Mouse (Mus musculus): ENCODE results near the gene H2bfm. TPM values are rescaled to one million over a fixed set of nuclear protein-coding genes. Genes with fewer than 3 reads are reported as not detected.
A peak's percentile ranks its signal among the peaks of the same experiment; 100 is the strongest.
"Not testable (repeated sequence)": the region's sequence is repeated elsewhere in the genome, so short reads cannot be mapped to it uniquely, and the experiment has no call there.

The H2bfm gene
- not detected in 2 replicates for polyA plus RNA-seq (2011; ENCODE audit: insufficient read length, low read depth, missing spikeins)

DNA sequence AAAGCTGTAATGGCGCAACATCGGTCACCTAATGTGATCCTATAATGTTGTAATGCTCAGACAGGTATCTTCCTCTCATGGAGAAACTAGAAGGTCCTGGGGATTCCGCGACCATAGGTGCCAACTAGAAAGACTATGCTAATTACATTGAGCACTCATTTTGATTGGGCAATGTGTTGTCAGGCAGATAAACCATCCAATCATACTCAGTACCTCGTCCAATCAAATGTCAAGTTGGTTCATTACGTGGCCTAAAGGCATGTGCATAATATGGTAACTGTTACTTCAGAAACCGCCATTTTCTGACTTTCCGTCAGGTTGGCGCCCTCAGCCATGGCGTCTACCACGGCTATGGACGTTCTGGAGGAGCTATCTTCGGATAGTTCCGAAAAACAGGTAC, at the start of gene H2bfm:
H2bfm (plus strand) TSS at position 295 of the 400 bp plus-strand sequence.
- TF ChIP-seq POLR2A (IDR thresholded peaks at IDR 0.05; ENCODE audit: low read depth, low read length): no peak
- no peak within 1 kb of the TSS for H3K27ac ChIP-seq (ENCODE audit: insufficient read depth, low read length)
- H3K4me1 ChIP-seq (ENCODE audit: control insufficient read depth, insufficient read depth, low read length): no peaks in the 10 kb centered on the region
- no peak within 1 kb of the TSS for H3K4me3 ChIP-seq (ENCODE audit: insufficient read depth, low read length)

DNA sequence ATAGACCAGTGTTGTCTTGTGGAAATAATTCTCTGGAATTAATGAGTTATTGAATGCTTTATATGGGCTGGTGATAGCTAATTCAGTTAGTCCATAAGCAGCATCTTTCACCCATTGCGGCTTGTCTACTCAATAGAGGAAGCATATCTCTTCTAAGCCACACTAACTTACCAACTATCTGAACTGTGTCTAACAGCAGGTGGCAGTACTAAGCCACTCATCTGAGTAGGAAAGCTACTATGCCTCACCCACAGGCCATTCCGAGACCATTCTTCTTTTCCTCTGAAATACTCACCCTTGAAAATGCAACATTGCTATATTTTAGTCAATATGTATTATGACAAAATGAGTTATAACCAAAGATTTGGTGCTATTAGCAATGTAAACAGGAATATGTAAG, 31.4 kb upstream of the H2bfm start:
- no peak for TF ChIP-seq POLR2A (IDR thresholded peaks at IDR 0.05; ENCODE audit: low read depth, low read length)
- TF ChIP-seq CTCF (IDR thresholded peaks at IDR 0.05; ENCODE audit: borderline replicate concordance, insufficient read depth, low read length): no peak
- no peaks in the 10 kb centered on the region for H3K4me1 ChIP-seq (ENCODE audit: control insufficient read depth, insufficient read depth, low read length)
- H3K27ac ChIP-seq (ENCODE audit: insufficient read depth, low read length): no peak overlapping the region
- H3K4me3 ChIP-seq (ENCODE audit: insufficient read depth, low read length): no peak overlapping the region

- H3K4me3 ChIP-seq (ENCODE audit: insufficient read depth, low read length): no peak overlapping the region
- H3K27ac ChIP-seq (ENCODE audit: insufficient read depth, low read length): no peak overlapping the region
- no peaks in the 10 kb centered on the region for H3K4me1 ChIP-seq (ENCODE audit: control insufficient read depth, insufficient read depth, low read length)
- TF ChIP-seq CTCF (IDR thresholded peaks at IDR 0.05; ENCODE audit: borderline replicate concordance, insufficient read depth, low read length) (no peak), POLR2A (IDR thresholded peaks at IDR 0.05; ENCODE audit: low read depth, low read length) (no peak)
Observed at GRCm38 (mm10) chrX:136904369-136904768, 22.8 kb upstream of the H2bfm start.

GRCm38 (mm10) chrX:136925863-136926262, 1.3 kb upstream of the H2bfm start:
- no peak for TF ChIP-seq POLR2A (IDR thresholded peaks at IDR 0.05; ENCODE audit: low read depth, low read length)
- TF ChIP-seq CTCF (IDR thresholded peaks at IDR 0.05; ENCODE audit: borderline replicate concordance, insufficient read depth, low read length): no peak
- no peak overlapping the region for H3K4me3 ChIP-seq (ENCODE audit: insufficient read depth, low read length)
- H3K27ac ChIP-seq (ENCODE audit: insufficient read depth, low read length): no peak overlapping the region
- no peaks in the 10 kb centered on the region for H3K4me1 ChIP-seq (ENCODE audit: control insufficient read depth, insufficient read depth, low read length)

- TF ChIP-seq CTCF (IDR thresholded peaks at IDR 0.05; ENCODE audit: borderline replicate concordance, insufficient read depth, low read length): no peak
- TF ChIP-seq POLR2A (IDR thresholded peaks at IDR 0.05; ENCODE audit: low read depth, low read length): no peak
- Histone ChIP-seq H3K4me1 (ENCODE audit: control insufficient read depth, insufficient read depth, low read length) (no peaks in the 10 kb centered on the region), H3K4me3 (ENCODE audit: insufficient read depth, low read length) (no peak overlapping the region), H3K27ac (ENCODE audit: insufficient read depth, low read length) (no peak overlapping the region)
Observed at GRCm38 (mm10) chrX:136937985-136938384, 10.9 kb downstream of the H2bfm start.

DNA sequence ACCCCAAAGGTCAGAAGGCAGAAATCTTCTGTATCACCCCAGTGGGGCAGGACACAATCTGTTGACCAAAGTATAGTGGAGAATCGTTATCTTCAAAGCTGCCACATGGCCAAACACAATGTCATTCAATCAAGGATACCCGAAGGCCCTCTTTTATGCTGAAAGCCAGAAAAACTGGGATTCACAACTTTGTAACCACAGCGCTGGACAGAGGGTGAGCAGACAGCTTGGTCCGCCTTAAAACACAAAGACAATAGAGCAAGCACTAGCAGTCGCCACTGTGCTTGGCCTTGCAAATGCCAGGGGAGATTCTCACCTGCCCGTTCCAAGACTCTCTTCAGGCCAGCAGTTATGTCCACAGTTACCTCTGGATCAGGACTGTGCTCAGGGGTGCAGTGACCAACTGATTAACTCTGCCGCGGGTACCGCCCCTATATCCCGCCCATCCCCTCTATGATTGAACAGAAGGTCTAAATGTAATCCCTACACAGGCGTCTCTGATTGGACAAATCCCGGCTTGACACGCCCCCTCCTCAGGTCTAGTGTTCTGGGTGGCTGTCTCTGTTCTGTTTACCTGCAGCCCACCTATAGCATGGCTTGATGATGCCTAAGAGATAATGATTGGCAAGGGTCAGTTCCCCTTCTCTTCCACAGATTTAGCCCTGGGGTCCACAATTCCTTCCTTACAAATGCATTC, 30.6 kb downstream of the H2bfm start:
- H3K4me1 ChIP-seq (ENCODE audit: control insufficient read depth, insufficient read depth, low read length); H3K4me3 ChIP-seq (ENCODE audit: insufficient read depth, low read length); H3K27ac ChIP-seq (ENCODE audit: insufficient read depth, low read length): not testable (repeated sequence)

DNA sequence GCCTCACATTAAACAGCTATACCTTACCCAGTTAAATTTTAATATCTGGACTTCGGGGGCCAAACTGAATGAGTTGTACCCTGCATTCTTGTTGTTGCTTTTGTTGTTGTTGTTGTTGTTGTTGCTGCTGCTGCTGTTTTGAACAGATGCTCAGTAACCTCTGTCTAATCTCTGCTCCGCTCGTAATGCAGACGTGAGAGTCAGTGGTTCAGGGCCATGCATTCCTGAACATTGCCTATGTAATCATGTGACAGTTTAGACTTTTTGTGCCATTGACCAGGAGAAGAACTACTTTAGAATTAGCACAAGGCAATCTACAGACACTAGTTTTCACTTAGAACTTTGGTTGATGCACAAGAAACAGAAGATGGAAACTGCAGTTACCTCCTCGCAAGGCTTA, 31.2 kb downstream of the H2bfm start:
- H3K4me3 ChIP-seq (ENCODE audit: insufficient read depth, low read length); H3K4me1 ChIP-seq (ENCODE audit: control insufficient read depth, insufficient read depth, low read length); H3K27ac ChIP-seq (ENCODE audit: insufficient read depth, low read length): not testable (repeated sequence)

DNA sequence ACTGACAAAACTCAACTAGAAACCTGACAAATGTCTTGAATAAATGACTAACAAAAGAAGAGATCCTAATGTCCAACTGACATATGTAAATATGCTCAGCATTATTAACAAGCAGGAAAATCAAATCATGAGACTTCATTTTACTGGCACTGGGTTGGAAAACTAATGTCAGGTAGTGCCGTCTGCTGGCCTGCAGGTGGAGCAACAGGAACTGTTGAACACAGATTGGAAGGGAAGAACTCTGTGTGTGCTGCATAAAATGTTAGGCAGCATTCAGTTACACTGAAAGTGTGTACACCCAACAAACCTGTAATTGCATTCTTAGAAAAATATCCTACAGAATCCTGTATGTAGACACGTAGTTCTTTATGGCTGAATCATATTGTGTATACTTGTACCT, 32.6 kb downstream of the H2bfm start:
- Histone ChIP-seq H3K4me1 (ENCODE audit: control insufficient read depth, insufficient read depth, low read length) (no peaks in the 10 kb centered on the region), H3K4me3 (ENCODE audit: insufficient read depth, low read length) (no peak overlapping the region), H3K27ac (ENCODE audit: insufficient read depth, low read length) (no peak overlapping the region)
- no peak for TF ChIP-seq POLR2A (IDR thresholded peaks at IDR 0.05; ENCODE audit: low read depth, low read length)
- TF ChIP-seq CTCF (IDR thresholded peaks at IDR 0.05; ENCODE audit: borderline replicate concordance, insufficient read depth, low read length): peak; percentile 33; the same call in 1 of the 2 replicates

GRCm38 (mm10) chrX:136975397-136975796, 48.3 kb downstream of the H2bfm start, which contains the start of gene Tmsb15b2:
Tmsb15b2 (minus strand) TSS chrX:136975497.
- peak within 1 kb of the TSS; percentile 29 for H3K4me3 ChIP-seq (ENCODE audit: insufficient read depth, low read length)

GRCm38 (mm10) chrX:136976424-136977084, 49.4 kb downstream of the H2bfm start, which contains the start of the genes Tmsb15l and Tmsb15b1:
Tmsb15l (minus strand) TSS chrX:136976869.
Tmsb15b1 (minus strand) TSS chrX:136976874.
- TF ChIP-seq POLR2A (IDR thresholded peaks at IDR 0.05; ENCODE audit: low read depth, low read length) (peak; percentile 39; the same call in 1 of the 2 replicates), CTCF (IDR thresholded peaks at IDR 0.05; ENCODE audit: borderline replicate concordance, insufficient read depth, low read length) (no peak)
- no peak within 1 kb of the TSS for H3K27ac ChIP-seq (ENCODE audit: insufficient read depth, low read length)
- peak within 1 kb of the TSS; percentile 29 for H3K4me3 ChIP-seq (ENCODE audit: insufficient read depth, low read length)
- H3K4me1 ChIP-seq (ENCODE audit: control insufficient read depth, insufficient read depth, low read length): no peaks in the 10 kb centered on the region

More at GRCm38 (mm10) chrX:136975397-136975796, 48.3 kb downstream of the H2bfm start, which contains the start of gene Tmsb15b2:
- not testable (repeated sequence) for H3K27ac ChIP-seq (ENCODE audit: insufficient read depth, low read length); H3K4me1 ChIP-seq (ENCODE audit: control insufficient read depth, insufficient read depth, low read length)

Other genes with a start within 250 kb of the H2bfm start
- gene Tceal1, start 219.3 kb upstream of the H2bfm start, polyA plus RNA-seq (2011; ENCODE audit: insufficient read length, low read depth, missing spikeins): 6.1 and 7.6 TPM in 2 replicates
- 634 and 777 TPM in 2 replicates for gene Morf4l2, start 183.6 kb upstream of the H2bfm start, polyA plus RNA-seq (2011; ENCODE audit: insufficient read length, low read depth, missing spikeins)
- not detected in 2 replicates for gene Glra4, start 147.2 kb upstream of the H2bfm start, polyA plus RNA-seq (2011; ENCODE audit: insufficient read length, low read depth, missing spikeins)
- gene Plp1, start 104.7 kb upstream of the H2bfm start, polyA plus RNA-seq (2011; ENCODE audit: insufficient read length, low read depth, missing spikeins): 1.2 and 2.6 TPM in 2 replicates
- 0.12 TPM in 1 of 2 replicates, not detected in the other for gene Rab9b, start 58.6 kb upstream of the H2bfm start, polyA plus RNA-seq (2011; ENCODE audit: insufficient read length, low read depth, missing spikeins)
- gene Tmsb15b2, start 48.2 kb downstream of the H2bfm start, polyA plus RNA-seq (2011; ENCODE audit: insufficient read length, low read depth, missing spikeins): 3.9 and 4.5 TPM in 2 replicates
- 1.1 TPM in 1 of 2 replicates, not detected in the other for gene Tmsb15l, start 49.5 kb downstream of the H2bfm start, polyA plus RNA-seq (2011; ENCODE audit: insufficient read length, low read depth, missing spikeins)
- gene Tmsb15b1, start 49.5 kb downstream of the H2bfm start, polyA plus RNA-seq (2011; ENCODE audit: insufficient read length, low read depth, missing spikeins): 16.7 and 18.6 TPM in 2 replicates
- 2.7 and 4.5 TPM in 2 replicates for gene Zcchc18, start 65.8 kb downstream of the H2bfm start, polyA plus RNA-seq (2011; ENCODE audit: insufficient read length, low read depth, missing spikeins)
- gene Slc25a53, start 111.0 kb downstream of the H2bfm start, polyA plus RNA-seq (2011; ENCODE audit: insufficient read length, low read depth, missing spikeins): 6.7 and 8.0 TPM in 2 replicates
- gene Fam199x, start 122.3 kb downstream of the H2bfm start, polyA plus RNA-seq (2011; ENCODE audit: insufficient read length, low read depth, missing spikeins): 7.9 and 8.1 TPM in 2 replicates
- not detected in 2 replicates for gene Esx1, start 194.8 kb downstream of the H2bfm start, polyA plus RNA-seq (2011; ENCODE audit: insufficient read length, low read depth, missing spikeins)